Mouse (Mus musculus): ENCODE data around the gene Sema3b.

Gene Sema3b

DNA sequence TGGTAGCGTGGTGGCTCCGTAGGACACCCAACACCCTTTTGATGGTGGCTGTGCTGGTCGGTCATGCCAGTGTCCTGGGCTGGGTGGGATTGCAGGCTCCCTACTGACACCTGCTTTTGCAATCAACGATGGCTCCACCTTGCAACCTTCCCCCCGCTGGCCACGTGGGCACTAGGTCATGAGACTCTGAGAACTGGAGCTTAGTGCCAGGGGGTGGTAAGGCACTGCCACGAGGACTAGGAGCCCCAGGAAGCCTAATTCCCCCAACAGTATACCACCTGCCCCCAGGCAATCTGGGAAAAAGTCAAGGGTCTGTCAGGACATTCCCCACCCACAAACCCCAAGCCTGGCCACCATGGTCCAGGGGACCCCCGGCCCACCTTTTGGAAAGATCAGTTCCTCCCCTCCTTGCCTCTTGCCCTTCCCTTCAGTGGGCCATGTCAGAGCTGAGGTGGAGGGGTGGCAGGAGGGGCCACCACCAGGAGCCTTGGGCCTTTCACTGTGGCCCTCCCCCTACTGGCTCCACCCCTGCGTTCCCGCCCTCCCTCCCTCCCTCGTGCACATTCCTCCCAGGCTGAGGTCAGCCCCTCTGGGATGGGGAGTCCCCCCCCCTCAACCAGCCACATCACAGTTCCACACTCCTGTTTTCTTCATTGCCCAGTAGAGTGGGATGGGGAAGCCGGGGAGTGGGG lies at the start of gene Sema3b:
Gene Sema3b, minus strand, starts transcription at position 489 of the 692 bp plus-strand sequence.
- DNase-seq, result no peak

DNA sequence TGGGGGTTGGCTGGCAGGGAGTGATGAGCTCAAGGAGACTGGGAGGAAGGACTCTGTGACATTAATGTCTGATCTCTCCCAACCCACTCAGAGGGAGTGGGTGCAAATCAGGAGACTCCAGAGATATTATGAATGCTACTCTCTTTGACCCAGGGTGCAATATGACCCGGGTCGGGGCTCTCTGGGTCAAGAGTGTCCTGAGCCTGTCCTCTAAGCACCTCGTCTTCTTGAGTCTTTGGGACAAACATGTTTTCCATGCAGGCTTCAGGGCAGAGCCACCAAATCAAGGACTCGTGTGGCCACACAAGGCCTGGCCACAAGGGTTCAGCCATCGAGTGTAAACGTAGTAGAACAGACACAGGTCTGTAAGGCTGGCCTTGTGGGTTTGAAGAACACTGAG lies 49.1 kb upstream of the Sema3b start:
- no peak for DNase-seq

DNA sequence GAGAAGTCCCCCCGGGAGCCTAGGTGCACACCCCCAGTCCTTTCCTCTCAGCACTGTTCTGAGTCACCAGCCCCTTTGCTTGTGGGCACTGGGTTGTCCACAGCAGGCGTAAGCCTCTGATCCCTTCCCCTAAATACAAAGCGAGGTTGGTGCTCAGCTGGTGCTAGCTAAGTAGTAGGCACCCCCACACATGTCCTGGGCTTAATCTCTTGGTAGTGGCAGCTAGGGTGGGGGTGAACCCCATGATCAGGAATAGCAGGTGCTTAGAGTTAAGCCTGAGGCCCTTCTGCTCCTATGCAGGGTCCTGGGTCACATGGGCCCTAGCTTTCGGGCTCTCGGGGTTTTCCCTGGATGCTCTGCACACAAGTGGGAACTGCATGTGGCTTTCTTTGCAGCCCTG lies 48.1 kb upstream of the Sema3b start:
- DNase-seq, result no peak

DNA sequence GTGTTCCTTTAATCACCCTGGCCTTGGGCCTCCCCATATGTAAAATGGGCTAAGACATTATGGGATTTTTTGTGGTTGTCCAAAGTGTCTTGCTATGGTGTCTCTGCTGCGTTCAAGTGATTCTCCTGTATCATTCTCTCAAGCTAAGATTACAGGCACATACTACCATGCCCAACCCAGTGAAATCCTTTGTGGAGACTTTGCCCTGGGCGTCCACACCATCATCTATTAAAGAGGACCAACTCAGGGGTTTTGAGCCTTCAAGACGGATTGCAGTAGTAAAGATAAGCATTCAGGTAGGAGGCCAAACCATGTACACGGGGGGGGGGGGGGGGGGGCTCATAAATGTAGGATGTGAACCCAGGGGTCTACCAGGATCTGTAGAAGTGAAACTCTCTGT lies 45.6 kb upstream of the Sema3b start:
- DNase-seq, result no peak

DNA sequence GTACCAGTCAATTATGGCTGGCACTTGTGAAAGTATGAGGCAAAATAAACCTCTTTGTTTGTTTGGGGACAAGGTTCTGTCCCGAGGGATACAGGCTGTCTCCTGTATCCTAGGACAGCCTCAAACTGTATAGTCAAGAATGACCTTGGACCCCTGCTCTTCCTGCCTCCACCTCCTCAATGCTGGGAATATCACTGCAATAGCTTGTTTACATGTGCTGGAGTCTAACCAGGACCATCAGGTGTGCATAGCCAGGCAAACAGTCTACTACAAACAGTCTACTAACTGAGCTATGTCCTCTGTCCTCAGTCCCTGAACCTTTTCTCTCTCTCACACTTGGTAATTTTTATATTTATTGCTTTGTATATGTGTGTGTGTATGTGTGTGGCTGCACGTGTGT lies 44.4 kb upstream of the Sema3b start:
- no peak for DNase-seq

DNA sequence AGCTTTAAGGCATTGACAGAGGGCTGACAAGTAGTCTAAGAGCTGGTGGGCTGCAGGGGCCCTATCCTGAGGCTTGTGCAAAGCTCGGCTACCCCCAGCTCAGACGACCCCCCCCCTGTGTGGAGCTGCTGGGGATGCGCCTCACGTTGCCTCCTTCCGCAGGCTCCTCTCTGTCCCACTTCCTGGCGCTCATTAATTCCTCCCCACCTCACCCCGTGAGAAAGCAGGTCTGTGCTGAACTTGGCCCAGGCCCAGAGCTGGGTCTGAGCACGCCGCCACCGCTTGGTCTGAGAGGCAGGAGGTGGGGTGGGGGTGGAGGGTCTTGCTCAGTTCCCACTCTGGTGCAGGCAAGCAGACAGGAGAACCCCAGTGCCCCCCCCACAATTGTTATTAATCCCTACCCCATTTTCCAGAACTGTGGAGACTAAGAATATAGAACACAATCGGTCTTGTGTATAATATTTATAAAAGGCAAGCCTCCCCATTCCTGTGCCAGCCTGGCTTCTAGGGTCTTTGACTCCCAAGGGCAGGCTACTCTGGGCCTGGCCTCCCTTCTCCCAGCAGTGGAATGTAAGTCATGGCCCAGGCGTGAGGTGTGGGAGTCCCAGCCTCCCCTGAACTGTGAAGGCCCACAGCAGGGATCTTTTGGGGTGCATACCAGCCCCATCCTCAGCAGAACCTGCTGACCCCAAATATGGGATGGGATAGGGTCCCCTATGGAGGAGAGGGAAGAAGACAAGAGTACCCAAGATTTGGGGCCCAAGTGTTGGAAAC lies 41.9 kb upstream of the Sema3b start:
- DNase-seq, result peak in 1 of 2 experiments; percentile 59

DNA sequence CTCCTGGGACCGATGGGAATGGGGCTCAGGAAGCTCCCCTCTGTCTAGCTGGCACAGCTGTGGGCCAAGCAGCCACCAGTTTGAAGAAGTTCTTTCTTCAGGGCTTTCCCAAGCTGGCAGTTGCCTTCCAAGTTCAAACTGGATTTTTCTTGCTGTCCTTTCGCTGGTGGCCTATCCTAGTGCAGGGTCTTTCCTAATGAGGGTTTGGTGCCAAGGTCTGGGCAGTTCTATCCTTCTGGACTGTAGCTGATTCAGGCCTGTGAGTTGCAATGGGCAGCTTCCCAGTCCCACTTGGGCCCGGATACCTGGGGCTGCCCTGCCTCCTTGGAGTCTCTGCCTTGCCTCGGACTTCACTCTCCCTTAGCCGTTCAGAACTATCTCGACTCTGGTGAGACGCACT lies 41.2 kb upstream of the Sema3b start:
- no peak for DNase-seq

DNA sequence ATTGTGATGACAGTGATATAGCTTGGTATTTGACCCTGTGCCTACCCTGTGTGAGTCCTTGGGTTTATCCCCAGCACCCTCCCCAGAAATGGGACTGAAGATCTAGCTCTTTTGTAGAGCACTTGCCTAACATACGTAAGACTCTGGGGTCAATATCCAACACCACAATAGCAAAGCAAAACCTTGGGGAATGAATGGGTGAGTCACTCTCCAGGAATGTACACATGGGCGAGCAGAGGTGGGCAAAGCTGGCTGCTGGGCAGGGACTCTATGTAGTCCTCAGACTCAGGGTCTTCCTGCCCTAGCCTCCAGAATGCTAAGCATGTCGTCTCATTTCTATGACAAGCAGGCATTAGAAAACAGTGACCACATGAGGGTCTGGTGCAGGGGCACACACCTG lies 39.7 kb upstream of the Sema3b start:
- no peak for DNase-seq

DNA sequence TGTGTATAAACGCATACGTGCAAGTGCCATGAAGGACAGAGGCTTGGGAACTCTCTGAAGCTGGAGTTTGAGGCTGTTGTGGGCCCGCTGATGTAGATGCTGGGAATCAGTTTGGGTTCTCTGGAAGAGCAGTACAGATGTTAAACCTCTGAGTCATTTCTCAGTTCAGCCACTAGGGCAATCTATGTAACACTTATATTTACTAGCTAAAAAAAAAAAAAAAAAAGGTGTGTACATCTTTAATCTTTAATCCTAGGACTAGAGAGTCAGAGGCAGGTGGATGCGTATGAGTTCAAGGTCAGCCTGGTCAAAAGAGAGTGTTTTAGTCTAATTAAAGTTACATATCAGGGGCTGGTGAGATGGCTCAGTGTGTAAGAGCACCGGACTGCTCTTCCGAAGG lies 37.9 kb upstream of the Sema3b start:
- no peak for DNase-seq

DNA sequence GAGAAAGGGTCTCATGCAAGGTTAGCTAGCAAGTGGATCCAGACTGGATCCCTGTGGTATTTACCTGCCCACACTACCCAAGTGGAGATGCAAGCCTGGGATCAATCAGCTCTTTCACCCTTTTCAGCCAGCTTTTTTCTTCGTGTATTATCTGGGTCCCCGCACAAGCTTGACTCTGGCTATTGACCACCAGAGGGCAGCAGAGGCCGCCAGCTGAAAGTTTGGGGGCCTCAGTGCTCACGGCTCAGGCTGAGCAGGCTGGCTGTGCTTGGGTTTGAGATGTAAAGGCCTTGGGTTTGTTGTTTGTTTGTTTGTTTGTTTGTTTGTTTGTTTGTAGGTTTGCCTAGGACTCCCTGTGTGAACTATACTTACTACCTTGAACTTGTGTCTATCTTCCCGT lies 36.5 kb upstream of the Sema3b start:
- peak; percentile 90 for DNase-seq

DNA sequence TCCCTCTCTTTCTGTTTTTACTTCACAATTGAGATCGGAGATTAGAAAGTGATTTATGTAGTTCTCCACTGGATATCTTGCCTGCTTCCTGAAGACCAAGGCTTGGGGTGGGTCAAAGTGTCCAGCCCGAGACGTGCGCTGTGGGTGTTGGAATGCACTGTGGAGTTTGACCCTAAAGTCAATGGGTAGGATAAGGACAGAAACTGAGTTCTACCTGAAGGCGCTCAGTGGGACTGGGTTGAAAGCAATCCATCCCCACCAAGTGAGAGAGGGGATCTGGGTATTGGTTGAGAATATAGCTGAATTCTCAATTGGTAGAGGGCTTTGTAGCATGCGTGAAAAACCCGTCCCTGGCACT lies 36.1 kb upstream of the Sema3b start:
- DNase-seq, result no peak

DNA sequence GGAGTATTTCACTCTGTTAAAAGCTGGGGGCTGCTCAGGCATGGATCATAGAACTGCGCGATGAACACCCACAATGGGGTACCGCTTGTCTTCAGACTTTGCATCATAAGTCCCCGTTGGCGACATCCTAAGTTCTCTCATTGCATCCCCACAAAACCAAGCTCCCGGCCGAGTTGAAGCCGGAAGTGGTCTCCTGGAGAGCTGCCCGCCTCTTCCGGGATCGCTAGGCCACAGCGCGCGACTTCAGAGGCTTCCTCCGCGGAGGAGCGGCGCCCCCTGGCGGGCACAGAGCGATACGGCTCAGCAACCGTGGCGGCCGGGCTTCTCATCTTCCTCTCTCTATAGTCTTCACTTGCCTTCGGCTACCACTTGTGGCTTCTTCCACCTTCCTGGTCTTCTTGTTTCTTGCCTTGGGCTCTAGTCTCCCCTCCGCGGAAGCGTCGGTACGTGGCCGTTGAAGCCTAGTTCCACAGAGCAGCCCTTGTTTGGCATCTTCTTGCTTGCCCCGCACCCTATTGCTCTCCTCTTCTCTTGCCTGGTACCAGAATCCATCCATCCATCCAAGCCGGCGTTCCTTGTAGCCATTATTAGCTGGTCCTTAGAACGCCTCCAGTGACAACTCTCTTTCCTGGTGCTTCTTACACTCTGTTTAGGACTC lies 35.6 kb upstream of the Sema3b start:
- DNase-seq, result peak; percentile 97 to 98

DNA sequence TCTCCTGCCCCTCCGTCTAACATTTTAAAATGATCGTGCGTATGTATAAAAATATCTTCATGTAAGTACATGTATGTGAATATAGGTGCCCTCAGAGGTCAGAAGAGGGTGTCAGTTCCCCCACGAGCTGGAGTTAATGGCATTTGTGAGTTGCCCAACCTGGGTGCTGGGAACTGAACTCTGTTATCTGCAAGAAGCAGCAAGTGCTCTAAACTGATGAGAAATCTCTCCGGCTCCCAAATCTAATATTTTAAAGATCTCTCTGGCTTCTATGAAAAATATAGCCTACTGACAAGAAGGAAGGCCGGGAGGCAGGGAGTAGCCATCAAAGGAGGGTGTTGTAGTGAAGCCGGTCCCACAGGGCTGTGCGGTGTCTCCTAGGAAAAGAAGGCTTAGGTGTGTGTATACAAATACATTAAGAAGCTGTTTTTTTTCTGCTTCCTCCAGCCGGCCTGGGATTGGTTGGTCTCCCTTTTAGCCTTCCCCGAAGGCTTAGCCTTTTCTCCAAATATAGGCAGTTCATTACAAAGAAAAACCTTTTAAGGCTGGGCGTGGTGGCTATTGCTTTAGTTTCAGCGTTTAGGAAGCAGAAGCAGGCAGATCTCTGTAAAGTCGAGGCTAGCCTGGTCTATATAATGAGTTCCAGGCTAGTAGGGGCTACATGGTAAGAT lies 34.6 kb upstream of the Sema3b start:
- no peak for DNase-seq

DNA sequence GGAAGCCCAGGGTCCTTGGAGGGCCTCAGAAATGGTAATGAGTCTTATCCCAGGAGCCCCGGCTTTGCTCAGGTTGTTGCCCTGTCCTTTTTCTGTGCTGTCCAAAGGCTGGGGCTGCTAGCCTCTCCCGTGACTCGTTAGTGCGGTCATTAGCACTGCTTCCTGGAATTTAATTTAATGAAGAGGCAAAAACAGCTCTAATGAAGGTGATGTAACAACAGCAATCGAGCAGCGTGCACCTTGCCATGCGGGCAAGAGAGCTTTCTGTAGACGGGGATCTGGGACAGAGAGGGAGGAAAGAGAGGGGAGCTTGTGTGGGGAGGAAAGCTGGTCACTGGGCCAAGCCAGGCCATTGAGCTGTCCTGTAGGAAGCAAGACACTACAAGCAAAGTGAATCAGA lies 32.6 kb upstream of the Sema3b start:
- no peak for DNase-seq

DNA sequence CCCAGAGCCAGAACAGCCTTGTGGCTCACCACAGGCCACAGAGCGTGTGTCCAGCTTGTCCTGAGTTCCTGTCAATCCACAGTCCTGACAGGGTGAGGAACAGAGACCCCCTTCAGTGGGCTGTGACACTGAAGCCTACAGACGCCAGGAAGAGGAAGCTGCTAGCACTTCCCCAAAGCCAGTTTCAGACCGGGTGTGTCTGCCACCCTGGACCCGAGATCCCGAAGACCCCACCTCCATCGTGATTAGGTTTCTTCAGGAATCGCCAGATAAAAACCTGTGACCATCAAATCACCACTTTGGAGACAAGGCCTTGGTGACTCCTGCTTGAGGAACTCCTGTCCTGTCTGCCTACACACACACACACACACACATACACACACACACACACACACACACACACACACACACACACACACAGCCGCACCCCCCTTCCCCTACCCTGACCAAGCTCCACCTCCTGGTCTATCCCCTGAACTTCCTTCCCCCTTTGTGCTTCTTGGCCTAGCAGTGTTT lies 31.3 kb upstream of the Sema3b start:
- DNase-seq, result no peak

DNA sequence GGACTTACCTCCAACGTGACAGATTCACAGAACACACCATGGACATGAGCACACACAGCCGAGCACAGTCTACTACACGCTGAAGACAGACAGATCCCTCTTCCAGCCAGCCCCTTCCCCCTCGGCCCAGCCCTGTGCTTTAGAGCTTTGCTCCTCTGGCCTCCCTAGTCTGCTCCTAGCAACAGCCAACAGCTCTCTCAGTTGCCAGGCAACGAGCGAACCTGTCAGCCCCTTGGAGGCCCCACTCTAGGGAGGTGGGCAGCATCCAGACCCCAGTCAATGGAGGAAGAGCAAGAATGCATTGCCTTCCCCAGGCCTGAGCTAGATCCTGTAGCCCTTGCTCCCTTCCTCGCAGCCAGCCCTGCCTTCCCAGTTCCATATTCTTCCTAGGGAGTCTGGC lies 28.0 kb upstream of the Sema3b start:
- DNase-seq, result no peak

DNA sequence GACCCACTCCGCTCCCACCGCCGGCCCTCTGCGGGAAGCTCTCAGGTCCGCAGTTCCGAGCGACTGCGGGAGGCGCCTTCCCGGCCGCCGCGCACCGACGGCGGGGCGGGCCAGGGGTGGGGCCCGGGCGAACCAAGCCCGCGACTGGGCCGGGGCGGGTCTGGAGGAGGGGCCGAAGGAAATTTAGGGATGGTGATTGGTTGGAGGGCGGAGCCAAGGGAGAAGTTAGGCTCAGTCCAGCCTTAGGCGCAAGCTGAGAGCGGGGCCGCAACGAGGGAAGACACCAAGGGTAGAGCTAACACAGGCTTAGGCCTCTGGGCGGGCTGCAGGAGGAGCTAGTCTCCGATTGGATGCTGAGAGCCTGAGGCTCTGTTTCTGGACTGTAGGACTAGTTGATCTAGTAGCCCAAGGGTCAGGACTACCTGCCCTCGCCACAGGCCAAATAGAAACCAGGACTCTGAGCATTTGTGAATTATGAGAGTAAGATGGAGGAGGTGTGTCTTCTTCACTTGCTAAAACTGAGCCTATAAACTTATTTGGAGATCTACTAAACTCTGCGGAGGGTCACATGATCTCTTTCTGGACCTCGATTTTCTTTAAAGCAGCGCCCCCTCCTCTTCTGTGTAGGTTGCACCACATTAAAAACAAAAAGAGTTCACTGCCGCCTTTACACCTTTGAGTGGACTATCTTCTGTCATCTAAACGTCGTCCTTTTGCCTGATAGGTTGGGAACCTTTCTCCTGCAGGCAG lies 26.4 kb upstream of the Sema3b start, which contains the start of gene Gnai2:
Gene Gnai2, minus strand, starts transcription at position 89 of the 750 bp plus-strand sequence.
- peak; percentile 90 to 92 for DNase-seq

DNA sequence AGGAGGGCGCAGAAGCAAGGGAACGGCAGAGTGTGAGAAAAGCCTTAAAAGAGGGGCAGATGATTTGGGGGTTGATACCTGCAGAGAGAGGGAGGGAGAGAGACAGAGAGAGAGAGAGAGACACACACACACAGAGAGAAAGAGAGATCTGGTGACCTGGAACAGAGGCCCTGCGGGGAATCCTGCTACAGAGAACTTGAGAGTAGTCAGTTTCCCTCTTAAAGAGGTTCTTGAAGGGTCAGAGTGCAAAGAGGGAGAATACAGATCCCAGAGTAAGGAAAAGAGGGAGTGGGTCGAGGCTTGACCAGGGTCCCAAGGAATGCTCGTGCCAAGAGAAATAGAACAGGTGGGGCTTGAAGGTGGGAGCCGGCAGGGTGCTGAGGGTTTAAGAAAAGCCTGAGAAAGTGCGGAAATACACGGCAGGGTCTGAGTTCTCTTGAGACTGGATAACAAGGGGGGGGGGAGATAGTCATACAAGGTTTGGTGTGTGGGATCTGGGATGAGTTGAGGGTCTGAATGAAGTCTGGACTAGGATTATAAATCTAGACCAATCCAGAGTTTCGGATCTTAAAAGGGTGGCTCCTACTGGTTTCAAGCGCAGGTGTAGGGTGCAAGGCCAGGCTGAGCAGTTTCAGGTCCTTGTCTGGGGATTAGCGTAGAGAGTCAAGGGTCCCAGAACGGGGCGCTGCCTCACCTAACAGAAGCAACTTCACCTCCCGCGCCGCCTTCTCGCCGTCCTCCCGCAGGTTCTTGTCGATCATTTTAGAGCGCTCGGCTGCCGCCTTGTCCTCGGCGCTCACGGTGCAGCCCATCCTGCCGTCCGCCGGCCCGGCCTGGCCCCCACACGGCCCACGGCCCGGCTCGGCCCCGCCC lies 25.6 kb upstream of the Sema3b start:
- no peak for DNase-seq

DNA sequence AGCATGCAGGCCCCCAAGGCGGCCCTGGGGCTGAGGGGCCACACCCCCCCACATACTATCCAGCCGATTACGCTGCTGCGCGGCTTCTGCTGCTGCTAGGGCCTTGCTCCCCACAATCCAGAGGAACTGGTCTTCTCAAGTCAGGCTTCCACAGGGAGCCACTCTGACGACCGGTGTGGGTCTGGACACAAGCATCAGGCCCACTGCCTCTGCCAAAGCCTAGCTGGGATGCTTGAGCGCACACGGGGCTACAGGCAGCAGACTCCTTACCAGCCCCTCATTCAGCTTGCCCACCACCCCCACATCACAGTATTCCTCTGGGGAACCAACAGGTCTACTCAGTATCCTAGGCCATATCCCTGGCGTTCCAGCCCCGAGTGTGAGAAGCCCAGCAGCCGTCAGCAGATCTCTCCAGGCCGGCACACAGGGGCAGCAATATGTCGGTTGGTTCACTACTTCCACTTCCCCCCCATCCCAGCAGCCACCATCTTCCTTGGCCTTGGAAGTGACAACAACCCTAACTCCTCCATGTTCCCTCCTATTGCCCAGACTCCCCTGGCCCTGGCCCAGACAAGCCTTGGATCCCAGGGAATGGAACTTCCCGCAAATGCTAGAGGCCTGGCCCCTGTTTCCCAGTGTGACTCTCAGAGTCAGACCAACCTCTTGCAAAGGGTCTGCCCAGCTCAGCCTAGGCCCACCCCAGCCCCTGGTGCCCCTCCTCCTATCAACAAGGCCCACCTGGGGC lies 24.8 kb upstream of the Sema3b start:
- peak in 1 of 2 experiments; percentile 37 for DNase-seq

DNA sequence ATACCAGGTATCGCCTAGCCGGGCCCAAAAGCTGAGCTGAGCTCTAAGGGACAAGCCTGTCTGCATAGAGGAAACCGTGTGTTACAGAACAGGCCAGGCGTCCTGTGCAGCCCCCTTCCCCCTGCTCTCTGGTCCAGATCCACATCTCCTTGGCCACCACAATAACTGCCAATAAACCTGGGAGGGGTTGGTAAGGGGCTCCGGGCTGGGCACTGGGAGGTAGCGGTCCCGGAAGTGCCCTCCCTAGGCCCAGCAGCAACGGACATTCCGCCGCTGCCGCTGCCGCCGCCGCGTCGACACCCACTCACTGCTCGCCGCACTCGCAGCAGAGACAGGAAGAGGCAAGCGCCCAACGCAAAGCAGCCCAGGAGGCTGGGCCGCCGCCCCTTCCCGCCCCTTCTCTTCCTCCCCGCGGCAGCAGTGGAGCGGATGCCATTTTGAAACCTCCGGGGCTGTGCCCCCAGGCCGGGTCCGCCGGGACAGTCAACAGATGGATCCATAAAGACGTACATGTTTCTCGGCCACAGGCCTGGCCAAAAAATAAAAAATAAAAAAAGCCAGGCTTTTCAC lies 24.1 kb upstream of the Sema3b start:
- peak; percentile 50 to 55 for DNase-seq
